Mouse (Mus musculus) R1 (cell line): ENCODE results near the gene Chit1.

ENCODE experiments used
- DNase-seq: peaks from one replicate; pipeline ENCODE4 v3.0.0-alpha.2; 2018; ENCODE audit warnings: low read depth, low spot score

The Chit1 gene

GRCm38 (mm10) chr1:134098726-134099515 lies 12.1 kb upstream of the Chit1 start:
- DNase-seq: peak; percentile 94

- no peak for DNase-seq
Measured at GRCm38 (mm10) chr1:134099516-134100235, 11.4 kb upstream of the Chit1 start.

GRCm38 (mm10) chr1:134100401-134100800 lies 10.6 kb upstream of the Chit1 start:
- no peak for DNase-seq

GRCm38 (mm10) chr1:134100928-134101327 lies 10.1 kb upstream of the Chit1 start:
- DNase-seq: peak; percentile 46

- DNase-seq: no peak
Measured at GRCm38 (mm10) chr1:134101593-134101992, 9.4 kb upstream of the Chit1 start.

GRCm38 (mm10) chr1:134103861-134104260 lies 7.2 kb upstream of the Chit1 start:
- no peak for DNase-seq

GRCm38 (mm10) chr1:134105043-134105763 lies 5.8 kb upstream of the Chit1 start:
- no peak for DNase-seq

GRCm38 (mm10) chr1:134105764-134106430 lies 5.1 kb upstream of the Chit1 start:
- DNase-seq: no peak

GRCm38 (mm10) chr1:134106719-134107118 lies 4.3 kb upstream of the Chit1 start:
- peak; percentile 68 for DNase-seq

GRCm38 (mm10) chr1:134107777-134108176 lies 3.3 kb upstream of the Chit1 start:
- DNase-seq: no peak

- peak; percentile 60 for DNase-seq
Measured at GRCm38 (mm10) chr1:134110015-134110414, 1.0 kb upstream of the Chit1 start.

- no peak for DNase-seq
Measured at GRCm38 (mm10) chr1:134110449-134110848, 593 bp upstream of the Chit1 start.

- no peak for DNase-seq
Measured at GRCm38 (mm10) chr1:134113560-134113959, 2.5 kb downstream of the Chit1 start.

- no peak for DNase-seq
Measured at GRCm38 (mm10) chr1:134114018-134114417, 3.0 kb downstream of the Chit1 start.

GRCm38 (mm10) chr1:134114730-134115129 lies 3.7 kb downstream of the Chit1 start:
- DNase-seq: no peak

GRCm38 (mm10) chr1:134115424-134115823 lies 4.4 kb downstream of the Chit1 start:
- DNase-seq: no peak

GRCm38 (mm10) chr1:134117110-134117509 lies 6.1 kb downstream of the Chit1 start:
- no peak for DNase-seq

GRCm38 (mm10) chr1:134120179-134120578 lies 9.1 kb downstream of the Chit1 start:
- peak; percentile 75 for DNase-seq

- peak; percentile 61 for DNase-seq
Measured at GRCm38 (mm10) chr1:134122195-134122594, 11.2 kb downstream of the Chit1 start.

GRCm38 (mm10) chr1:134133316-134133715 lies 22.3 kb downstream of the Chit1 start:
- DNase-seq: no peak

GRCm38 (mm10) chr1:134136351-134136750 lies 25.3 kb downstream of the Chit1 start:
- no peak for DNase-seq

- no peak for DNase-seq
Measured at GRCm38 (mm10) chr1:134138424-134138823, 27.4 kb downstream of the Chit1 start.
